Mouse (Mus musculus) stomach, postnatal 0 days (tissue): ENCODE results near the gene Gjb4.

Experiments
- CTCF ChIP-seq: IDR thresholded peaks from 2 replicates; pipeline ENCODE4 v1.5.1; 2016; ENCODE audit warnings: antibody characterized with exemption, low read depth, mild to moderate bottlenecking, moderate library complexity
- EP300 ChIP-seq: optimal IDR thresholded peaks from 2 replicates; pipeline ENCODE3; 2016; ENCODE audit warnings: antibody characterized with exemption

- TF ChIP-seq CTCF (no peak), EP300 (no peak)
These were observed 1.3 kb downstream of the Gjb4 start for GRCm38 (mm10) chr4:127352594-127352993.
